Mouse (Mus musculus): ENCODE results near the gene Rec114.

DNA sequence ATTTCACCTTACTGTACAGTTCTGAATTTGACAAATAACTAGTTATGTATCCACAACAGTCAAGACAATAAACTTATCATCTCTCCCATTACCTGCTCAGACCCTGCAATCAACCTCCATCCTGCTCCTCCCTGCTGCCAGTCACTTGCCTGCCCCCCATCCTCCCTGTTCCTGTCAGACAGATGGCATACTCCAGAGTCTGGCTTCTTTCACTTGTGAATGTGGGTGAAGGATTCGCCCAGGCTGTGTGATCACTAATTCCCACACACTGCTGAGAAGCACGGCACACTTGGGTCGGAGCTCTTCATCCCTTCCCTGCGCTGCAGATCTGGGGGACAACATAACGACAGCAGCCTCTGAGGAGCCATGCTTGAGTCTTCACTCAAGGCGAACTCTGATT is 61.7 kb downstream of the Rec114 start:
- no peak for TF ChIP-seq CTCF (IDR thresholded peaks at IDR 0.05; ENCODE audit: control insufficient read depth, insufficient read depth, insufficient replicate concordance, low read depth, low read length)
- no peak for TF ChIP-seq POLR2A (IDR thresholded peaks at IDR 0.05; ENCODE audit: control insufficient read depth, low read depth, low read length)
